8 mouse cellular contexts compared by ENCODE assay signal in the genomic region with DNA sequence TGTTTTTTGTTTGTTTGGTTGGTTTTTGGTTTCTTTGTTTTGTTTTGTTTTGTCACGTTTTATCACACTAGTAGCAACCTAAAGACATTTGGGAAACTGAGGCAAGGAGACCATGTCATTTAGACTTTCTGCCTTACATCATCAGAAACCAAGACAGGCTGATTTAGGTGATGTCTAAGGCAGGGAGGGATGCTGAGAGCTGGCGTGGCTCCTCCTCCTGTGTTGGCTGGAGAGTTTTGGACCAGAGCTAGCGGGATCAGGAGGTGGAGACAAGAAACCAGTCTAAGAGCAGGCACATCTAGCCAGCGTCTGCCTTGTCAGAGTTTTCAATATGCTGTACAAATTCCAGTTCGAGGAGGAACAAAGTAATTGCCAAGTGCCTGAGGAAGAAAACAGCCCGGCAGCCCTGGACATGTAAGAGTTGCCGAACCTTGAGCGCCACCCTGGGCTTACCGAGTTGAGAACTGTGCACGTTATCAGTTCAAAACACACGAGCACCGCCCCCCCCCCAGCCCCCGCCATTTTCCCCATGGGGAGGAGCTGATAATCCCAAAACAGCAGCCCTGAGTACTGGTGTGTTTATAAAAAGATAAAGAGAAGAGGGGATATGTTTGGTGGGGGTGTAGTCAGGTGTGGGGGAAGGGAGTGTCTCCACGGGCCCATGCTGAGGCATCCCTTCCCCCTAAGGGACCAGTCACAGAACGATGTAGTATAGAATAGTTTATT. TPM values are rescaled to one million over a fixed set of nuclear protein-coding genes. Genes with fewer than 3 reads are reported as not detected.
A peak's percentile ranks its signal among the peaks of the same experiment; 100 is the strongest.
DNase-seq lines count a peak whose midpoint lies in the region; ATAC-seq and TF ChIP-seq lines count a peak whose summit lies in the region.

No protein-coding gene starts in this region.

- ATAC-seq in granulocyte monocyte progenitor cell, adult 5-6 weeks (replicated peaks; ENCODE audit: poor library complexity, severe bottlenecking), result 0 out of 2 replicates have a peak, but pooled peaks have one; percentile 13
- peak; percentile 34; the same call in 1 of the 2 replicates for ATAC-seq in midbrain, embryonic 13.5 days

- no peaks in the 10 kb centered on the region for H3K36me3 ChIP-seq in midbrain, embryonic 13.5 days

- no peak for DNase-seq in gastrocnemius, adult 2 months
- DNase-seq in gastrocnemius, postnatal 14 days, result no peak
- DNase-seq in left cerebral cortex, adult 8-10 months (ENCODE audit: low spot score in 2 of 2), result no peak
- DNase-seq in frontal cortex, adult 2 months (ENCODE audit: extremely low spot score in 1 of 2, low spot score in 1 of 2), result no peak
- DNase-seq in cerebellum, postnatal 25 days, result no peak

- peak overlapping the region; percentile 35 for H3K4me3 ChIP-seq in gastrocnemius, adult 2 months
- peak overlapping the region; percentile 32 for H3K4me3 ChIP-seq in bone marrow, adult 2 months (replicated peaks; ENCODE audit: control insufficient read depth, low read depth, low read length)
- no peak overlapping the region for H3K4me3 ChIP-seq in midbrain, embryonic 13.5 days (replicated peaks)

- peaks cover 27% of the 10 kb centered on the region for H3K27me3 ChIP-seq in midbrain, embryonic 13.5 days

- WGBS in bone marrow, adult 2 months, result 5% methylated on average over 15 of the region's 15 CpGs
- WGBS in midbrain, embryonic 13.5 days, result 11% methylated on average over 15 of the region's 15 CpGs

- peak overlapping the region; percentile 34 for H3K4me2 ChIP-seq in midbrain, embryonic 13.5 days (replicated peaks)

- no peak overlapping the region for H3K9ac ChIP-seq in midbrain, embryonic 13.5 days (replicated peaks)

- TF ChIP-seq CTCF in gastrocnemius, adult 2 months (IDR thresholded peaks at IDR 0.05), result no peak
- no peak for TF ChIP-seq CTCF in bone marrow, adult 2 months (IDR thresholded peaks at IDR 0.05; ENCODE audit: control insufficient read depth, insufficient read depth, low read length)

- no peak for TF ChIP-seq POLR2A in bone marrow, adult 2 months (IDR thresholded peaks at IDR 0.05; ENCODE audit: borderline replicate concordance, control insufficient read depth, low read depth, low read length)

- H3K27ac ChIP-seq in gastrocnemius, adult 2 months, result no peak overlapping the region
- peak overlapping the region; percentile 97 for H3K27ac ChIP-seq in bone marrow, adult 2 months (ENCODE audit: control insufficient read depth, insufficient read depth, low read depth, low read length, poor library complexity)
- H3K27ac ChIP-seq in midbrain, embryonic 13.5 days, result no peak overlapping the region

- peaks cover 3% of the 10 kb centered on the region; the same call in 1 of the 2 replicates for H3K4me1 ChIP-seq in bone marrow, adult 2 months (ENCODE audit: control insufficient read depth, insufficient read depth, low read length)
- H3K4me1 ChIP-seq in midbrain, embryonic 13.5 days (replicated peaks), result peaks cover 25% of the 10 kb centered on the region

- no peaks in the 10 kb centered on the region for H3K9me3 ChIP-seq in midbrain, embryonic 13.5 days

- intact Hi-C loops in gastrocnemius, adult 2 months (cut with DNase I), result no loop called here
- intact Hi-C loops in gastrocnemius, postnatal 14 days (cut with DNase I; ENCODE audit: low total_unique reads), result no loop called here

RNA-seq across cellular contexts. Expression of a gene that starts 29.5 kb away (rescaled TPM):
- 10 to 100 TPM; 56.0 to 64.8 TPM for total RNA-seq in gastrocnemius, adult 2 months (2021)
- total RNA-seq in gastrocnemius, postnatal 14 days (2021), result 10 to 100 TPM; 33.6 to 37.2 TPM
- 6.1 and 9.1 TPM in 2 replicates for polyA plus RNA-seq in bone marrow, adult 2 months (2011; ENCODE audit: insufficient read depth, insufficient read length, low replicate concordance, missing spikeins)
- total RNA-seq in granulocyte monocyte progenitor cell, adult 5-6 weeks (2014; fragmentation: Nextera tagmentation), result 0.56 TPM in 1 of 2 replicates, not detected in the other
- total RNA-seq in granulocyte monocyte progenitor cell, adult 5-6 weeks (2017), result 0.10 TPM in 1 of 2 replicates, not detected in the other
- polyA plus RNA-seq in midbrain, embryonic 13.5 days (2015; fragmentation: Nextera tagmentation; extraction: Ambion mirVana), result 7.7 and 11.0 TPM in 2 replicates
- total RNA-seq in left cerebral cortex, adult 8-10 months (2022), result 10 to 100 TPM; 83.3 to 89.9 (median 85.4) TPM
- 35.2 and 39.6 TPM in 2 replicates for polyA plus RNA-seq in frontal cortex, adult 2 months (2012; rRNA removed)

RNA-seq across cellular contexts. Expression of a gene that starts 30.5 kb away (rescaled TPM):
- 10 to 100 TPM; 72.5 to 84.7 TPM for total RNA-seq in gastrocnemius, adult 2 months (2021)
- 10 to 100 TPM; 61.5 to 64.8 TPM for total RNA-seq in gastrocnemius, postnatal 14 days (2021)
- polyA plus RNA-seq in bone marrow, adult 2 months (2011; ENCODE audit: insufficient read depth, insufficient read length, low replicate concordance, missing spikeins), result 103 and 126 TPM in 2 replicates
- 63.3 and 80.4 TPM in 2 replicates for total RNA-seq in granulocyte monocyte progenitor cell, adult 5-6 weeks (2014; fragmentation: Nextera tagmentation)
- 48.1 and 64.0 TPM in 2 replicates for total RNA-seq in granulocyte monocyte progenitor cell, adult 5-6 weeks (2017)
- polyA plus RNA-seq in midbrain, embryonic 13.5 days (2015; fragmentation: Nextera tagmentation; extraction: Ambion mirVana), result 119 and 126 TPM in 2 replicates
- total RNA-seq in left cerebral cortex, adult 8-10 months (2022), result 10 to 100 TPM; 78.2 to 89.8 (median 82.3) TPM
- polyA plus RNA-seq in frontal cortex, adult 2 months (2012; rRNA removed), result 67.7 and 70.6 TPM in 2 replicates

Comparison
In these comparisons a context has a peak if more than half of its experiments do, and no peak if none do; other contexts are left out.
1. RNA of a gene that starts 29.5 kb away (total RNA-seq): 83.3 to 89.9 TPM in left cerebral cortex, adult 8-10 months, 56.0 to 64.8 TPM in gastrocnemius, adult 2 months and 33.6 to 37.2 TPM in gastrocnemius, postnatal 14 days; 0.10 to 0.56 TPM in granulocyte monocyte progenitor cell, adult 5-6 weeks; every median in the first group is over 10 times any median in the second.